Comparison of ENCODE assay signal across 12 mouse cellular contexts in the genomic region with DNA sequence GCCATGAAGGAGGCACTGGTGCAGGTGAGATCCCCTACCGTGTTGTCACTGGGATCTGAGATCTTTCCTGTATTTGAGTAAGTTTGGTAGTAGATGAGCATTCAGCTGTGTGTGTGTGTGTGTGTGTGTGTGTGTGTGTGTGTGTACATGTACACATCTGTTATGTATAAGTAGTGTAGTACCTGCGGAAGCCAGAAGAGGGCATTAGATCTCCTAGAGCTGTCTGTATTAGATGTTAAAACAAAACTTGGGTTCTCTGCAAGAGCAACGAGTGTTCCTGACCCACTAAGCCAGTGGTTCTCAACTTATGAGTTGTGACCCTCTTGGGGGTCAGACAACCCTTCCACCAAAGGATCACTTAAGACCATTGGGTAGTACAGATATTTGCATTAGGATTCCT.
DNase-seq lines count a peak whose midpoint lies in the region; ATAC-seq and TF ChIP-seq lines count a peak whose summit lies in the region.
"Had no signal": no experiment of that assay in that cellular context is flagged by ENCODE, and none has a peak within 500 bp of the region (broad histone marks: within the 10 kb centered on the region; RNA-seq: fewer than 3 reads in every experiment).

No protein-coding gene starts in this region.

- TF ChIP-seq POLR2A in cortical plate, adult 2 months (IDR thresholded peaks at IDR 0.05; ENCODE audit: extremely low read depth, insufficient read depth, low read length) = no peak

- H3K4me1 ChIP-seq in heart, postnatal 0 days (ENCODE audit: control insufficient read depth, insufficient read depth) = no peaks in the 10 kb centered on the region
- no peaks in the 10 kb centered on the region for H3K4me1 ChIP-seq in midbrain, postnatal 0 days (ENCODE audit: insufficient read depth, low read length)
- H3K4me1 ChIP-seq in midbrain, embryonic 13.5 days (replicated peaks) = no peaks in the 10 kb centered on the region
- no peaks in the 10 kb centered on the region for H3K4me1 ChIP-seq in cortical plate, adult 2 months (ENCODE audit: control insufficient read depth, insufficient read depth, low read length)
- H3K4me1 ChIP-seq: heart, embryonic 15.5 days; stomach, embryonic 15.5 days had no signal

- intact Hi-C loops in heart, postnatal 36 days (cut with DNase I) = loop anchor here (2.0 to 5.0 kb wide), 2 partner anchors 41 to 153 kb away; no protein-coding TSS in a partner anchor

- 92% methylated on average over 3 of the region's 3 CpGs for WGBS in heart, postnatal 0 days
- 95% methylated on average over 3 of the region's 3 CpGs for WGBS in midbrain, postnatal 0 days
- WGBS in midbrain, embryonic 13.5 days = 86% methylated on average over 3 of the region's 3 CpGs

- no peaks in the 10 kb centered on the region for H3K27me3 ChIP-seq in heart, postnatal 0 days (ENCODE audit: control insufficient read depth, insufficient read depth, low read length)
- no peaks in the 10 kb centered on the region for H3K27me3 ChIP-seq in midbrain, postnatal 0 days (ENCODE audit: insufficient read depth, low read length)
- no peaks in the 10 kb centered on the region for H3K27me3 ChIP-seq in midbrain, embryonic 13.5 days
- H3K27me3 ChIP-seq: heart, embryonic 15.5 days; stomach, embryonic 15.5 days had no signal

- no peak overlapping the region for H3K27ac ChIP-seq in heart, postnatal 0 days (ENCODE audit: low read depth)
- H3K27ac ChIP-seq in midbrain, postnatal 0 days (ENCODE audit: low read depth, low read length) = no peak overlapping the region
- no peak overlapping the region for H3K27ac ChIP-seq in midbrain, embryonic 13.5 days
- H3K27ac ChIP-seq in cortical plate, adult 2 months (ENCODE audit: insufficient read depth, low read length) = no peak overlapping the region
- H3K27ac ChIP-seq: heart, embryonic 15.5 days; macrophage; stomach, embryonic 15.5 days had no signal

- H3K36me3 ChIP-seq in heart, postnatal 0 days (replicated peaks; ENCODE audit: control insufficient read depth, insufficient read depth, low read length) = peaks cover 100% of the 10 kb centered on the region
- peaks cover 93% of the 10 kb centered on the region for H3K36me3 ChIP-seq in midbrain, postnatal 0 days (ENCODE audit: insufficient read depth, low read length)
- peaks cover 100% of the 10 kb centered on the region for H3K36me3 ChIP-seq in midbrain, embryonic 13.5 days

- no peak overlapping the region for H3K4me2 ChIP-seq in heart, postnatal 0 days (ENCODE audit: low read depth, low read length)
- no peak overlapping the region for H3K4me2 ChIP-seq in midbrain, postnatal 0 days (ENCODE audit: low read depth, low read length, poor library complexity, severe bottlenecking)
- H3K4me2 ChIP-seq in midbrain, embryonic 13.5 days (replicated peaks) = no peak overlapping the region
- H3K4me2 ChIP-seq: heart, embryonic 15.5 days; stomach, embryonic 15.5 days had no signal

- ATAC-seq in heart, postnatal 0 days (ENCODE audit: insufficient read depth, low read depth) = no peak
- no peak for ATAC-seq in midbrain, postnatal 0 days (ENCODE audit: low FRiP score)
- ATAC-seq in midbrain, embryonic 13.5 days = no peak

- peak; percentile 14 for TF ChIP-seq CTCF in heart, postnatal 0 days (IDR thresholded peaks at IDR 0.05; ENCODE audit: low read depth)
- TF ChIP-seq CTCF in midbrain, postnatal 0 days (IDR thresholded peaks at IDR 0.05) = peak; percentile 71
- 0 out of 2 replicates have a peak, but pooled peaks have one; percentile 5 for TF ChIP-seq CTCF in cortical plate, adult 2 months (IDR thresholded peaks at IDR 0.05; ENCODE audit: extremely low read depth, insufficient read depth, low read length)

- no peak overlapping the region for H3K9ac ChIP-seq in heart, postnatal 0 days (replicated peaks; ENCODE audit: low read depth, low read length)
- no peak overlapping the region for H3K9ac ChIP-seq in midbrain, postnatal 0 days (replicated peaks; ENCODE audit: low read length, poor library complexity, severe bottlenecking)
- H3K9ac ChIP-seq in midbrain, embryonic 13.5 days (replicated peaks) = no peak overlapping the region
- H3K9ac ChIP-seq: heart, embryonic 15.5 days; stomach, embryonic 15.5 days had no signal

- no peak for TF ChIP-seq EP300 in heart, postnatal 0 days (IDR thresholded peaks at IDR 0.05; ENCODE audit: low read depth)

- no peak for DNase-seq in heart, postnatal 0 days (ENCODE audit: low spot score)
- DNase-seq in heart, postnatal 36 days = no peak
- peak; percentile 71 for DNase-seq in midbrain, postnatal 0 days (ENCODE audit: low spot score)
- peak; percentile 1 to 6 for DNase-seq in natural killer cell, adult 2 months (ENCODE audit: low spot score in 2 of 2)
- no peak for DNase-seq in urinary bladder, postnatal 10 days (ENCODE audit: low spot score)
- DNase-seq in spleen, postnatal 36 days (ENCODE audit: low spot score in 2 of 2) = no peak
- DNase-seq: adrenal gland, adult 8-10 months had no signal

- H3K9me3 ChIP-seq in heart, postnatal 0 days (replicated peaks; ENCODE audit: control insufficient read depth, low read length) = no peaks in the 10 kb centered on the region
- H3K9me3 ChIP-seq in midbrain, postnatal 0 days (ENCODE audit: low read length) = no peaks in the 10 kb centered on the region
- no peaks in the 10 kb centered on the region for H3K9me3 ChIP-seq in midbrain, embryonic 13.5 days
- H3K9me3 ChIP-seq: heart, embryonic 15.5 days; stomach, embryonic 15.5 days had no signal

- no peak overlapping the region for H3K4me3 ChIP-seq in heart, postnatal 0 days (ENCODE audit: low read depth, low read length)
- no peak overlapping the region for H3K4me3 ChIP-seq in midbrain, postnatal 0 days (ENCODE audit: low read depth, low read length)
- no peak overlapping the region for H3K4me3 ChIP-seq in midbrain, embryonic 13.5 days (replicated peaks)
- H3K4me3 ChIP-seq in cortical plate, adult 2 months (ENCODE audit: insufficient read depth, low read length) = no peak overlapping the region
- H3K4me3 ChIP-seq: heart, embryonic 15.5 days; stomach, embryonic 15.5 days had no signal

Comparison
In these comparisons a context has a peak if more than half of its experiments do, and no peak if none do; other contexts are left out.
1. DNase-seq: peak in midbrain, postnatal 0 days (single experiment) and natural killer cell, adult 2 months (2 of 2); none in heart, postnatal 0 days (single experiment), heart, postnatal 36 days (0 of 2), urinary bladder, postnatal 10 days (single experiment) and spleen, postnatal 36 days (0 of 2).
2. CTCF ChIP-seq: peak in every context shown above with its lines; median percentile 71 in midbrain, postnatal 0 days; 14 in heart, postnatal 0 days; 5 in cortical plate, adult 2 months.